Mouse (Mus musculus): Measurements from ENCODE around the gene Pacrg. TPM values are rescaled to one million over a fixed set of nuclear protein-coding genes. Genes with fewer than 3 reads are reported as not detected.

The Pacrg gene
- polyA plus RNA-seq, 1 experiment: 264 TPM

GRCm38 (mm10) chr17:10702781-10703180 is 137.3 kb downstream of the Pacrg start:
- H3K4me3 ChIP-seq (ENCODE audit: control insufficient read depth, low read depth, low read length): no peak overlapping the region
- H3K36me3 ChIP-seq (ENCODE audit: control insufficient read depth, insufficient read depth, low read length): no peaks in the 10 kb centered on the region
- peaks cover 2% of the 10 kb centered on the region; the same call in 1 of the 2 replicates for H3K4me1 ChIP-seq (ENCODE audit: control insufficient read depth, insufficient read depth, low read length)
- H3K27ac ChIP-seq (ENCODE audit: control insufficient read depth, insufficient read depth, low read depth, low read length): no peak overlapping the region
- H3K27me3 ChIP-seq (ENCODE audit: control insufficient read depth, insufficient read depth, low read length): no peaks in the 10 kb centered on the region
- TF ChIP-seq POLR2A (IDR thresholded peaks at IDR 0.05; ENCODE audit: control insufficient read depth, low read depth, low read length) (no peak), CTCF (IDR thresholded peaks at IDR 0.05; ENCODE audit: control insufficient read depth, insufficient read depth, insufficient replicate concordance, low read depth, low read length) (no peak)

- Histone ChIP-seq H3K27ac (ENCODE audit: control insufficient read depth, insufficient read depth, low read depth, low read length) (no peak overlapping the region), H3K27me3 (ENCODE audit: control insufficient read depth, insufficient read depth, low read length) (no peaks in the 10 kb centered on the region), H3K36me3 (ENCODE audit: control insufficient read depth, insufficient read depth, low read length) (no peaks in the 10 kb centered on the region), H3K4me1 (ENCODE audit: control insufficient read depth, insufficient read depth, low read length) (peaks cover 2% of the 10 kb centered on the region; the same call in 1 of the 2 replicates), H3K4me3 (ENCODE audit: control insufficient read depth, low read depth, low read length) (no peak overlapping the region)
- TF ChIP-seq POLR2A (IDR thresholded peaks at IDR 0.05; ENCODE audit: control insufficient read depth, low read depth, low read length): no peak
- no peak for TF ChIP-seq CTCF (IDR thresholded peaks at IDR 0.05; ENCODE audit: control insufficient read depth, insufficient read depth, insufficient replicate concordance, low read depth, low read length)
Measured at GRCm38 (mm10) chr17:10698041-10698440, 142.1 kb downstream of the Pacrg start.

- Histone ChIP-seq H3K36me3 (ENCODE audit: control insufficient read depth, insufficient read depth, low read length) (no peaks in the 10 kb centered on the region), H3K4me3 (ENCODE audit: control insufficient read depth, low read depth, low read length) (no peak overlapping the region), H3K27ac (ENCODE audit: control insufficient read depth, insufficient read depth, low read depth, low read length) (no peak overlapping the region), H3K27me3 (ENCODE audit: control insufficient read depth, insufficient read depth, low read length) (no peaks in the 10 kb centered on the region), H3K4me1 (ENCODE audit: control insufficient read depth, insufficient read depth, low read length) (peaks cover 2% of the 10 kb centered on the region; the same call in 1 of the 2 replicates)
- no peak for TF ChIP-seq POLR2A (IDR thresholded peaks at IDR 0.05; ENCODE audit: control insufficient read depth, low read depth, low read length)
- TF ChIP-seq CTCF (IDR thresholded peaks at IDR 0.05; ENCODE audit: control insufficient read depth, insufficient read depth, insufficient replicate concordance, low read depth, low read length): no peak
Measured at GRCm38 (mm10) chr17:10695421-10695820, 144.7 kb downstream of the Pacrg start.

- Histone ChIP-seq H3K27me3 (ENCODE audit: control insufficient read depth, insufficient read depth, low read length) (no peaks in the 10 kb centered on the region), H3K36me3 (ENCODE audit: control insufficient read depth, insufficient read depth, low read length) (no peaks in the 10 kb centered on the region), H3K4me1 (ENCODE audit: control insufficient read depth, insufficient read depth, low read length) (no peaks in the 10 kb centered on the region), H3K4me3 (ENCODE audit: control insufficient read depth, low read depth, low read length) (no peak overlapping the region), H3K27ac (ENCODE audit: control insufficient read depth, insufficient read depth, low read depth, low read length) (no peak overlapping the region)
- TF ChIP-seq POLR2A (IDR thresholded peaks at IDR 0.05; ENCODE audit: control insufficient read depth, low read depth, low read length) (no peak), CTCF (IDR thresholded peaks at IDR 0.05; ENCODE audit: control insufficient read depth, insufficient read depth, insufficient replicate concordance, low read depth, low read length) (no peak)
Measured at GRCm38 (mm10) chr17:10677098-10677497, 163.0 kb downstream of the Pacrg start.

- Histone ChIP-seq H3K27ac (ENCODE audit: control insufficient read depth, insufficient read depth, low read depth, low read length) (no peak overlapping the region), H3K4me3 (ENCODE audit: control insufficient read depth, low read depth, low read length) (no peak overlapping the region), H3K4me1 (ENCODE audit: control insufficient read depth, insufficient read depth, low read length) (no peaks in the 10 kb centered on the region), H3K36me3 (ENCODE audit: control insufficient read depth, insufficient read depth, low read length) (no peaks in the 10 kb centered on the region), H3K27me3 (ENCODE audit: control insufficient read depth, insufficient read depth, low read length) (no peaks in the 10 kb centered on the region)
- TF ChIP-seq CTCF (IDR thresholded peaks at IDR 0.05; ENCODE audit: control insufficient read depth, insufficient read depth, insufficient replicate concordance, low read depth, low read length): no peak
- no peak for TF ChIP-seq POLR2A (IDR thresholded peaks at IDR 0.05; ENCODE audit: control insufficient read depth, low read depth, low read length)
Measured at GRCm38 (mm10) chr17:10675536-10675935, 164.6 kb downstream of the Pacrg start.

- H3K4me1 ChIP-seq (ENCODE audit: control insufficient read depth, insufficient read depth, low read length): no peaks in the 10 kb centered on the region
- H3K27me3 ChIP-seq (ENCODE audit: control insufficient read depth, insufficient read depth, low read length): no peaks in the 10 kb centered on the region
- H3K36me3 ChIP-seq (ENCODE audit: control insufficient read depth, insufficient read depth, low read length): no peaks in the 10 kb centered on the region
- no peak overlapping the region for H3K27ac ChIP-seq (ENCODE audit: control insufficient read depth, insufficient read depth, low read depth, low read length)
- TF ChIP-seq CTCF (IDR thresholded peaks at IDR 0.05; ENCODE audit: control insufficient read depth, insufficient read depth, insufficient replicate concordance, low read depth, low read length): no peak
- TF ChIP-seq POLR2A (IDR thresholded peaks at IDR 0.05; ENCODE audit: control insufficient read depth, low read depth, low read length): no peak
- H3K4me3 ChIP-seq (ENCODE audit: control insufficient read depth, low read depth, low read length): no peak overlapping the region
Measured at GRCm38 (mm10) chr17:10675048-10675447, 165.1 kb downstream of the Pacrg start.

- H3K36me3 ChIP-seq (ENCODE audit: control insufficient read depth, insufficient read depth, low read length): no peaks in the 10 kb centered on the region
Measured at GRCm38 (mm10) chr17:10661294-10661693, 178.8 kb downstream of the Pacrg start.

GRCm38 (mm10) chr17:10643604-10644003 is 196.5 kb downstream of the Pacrg start:
- no peak overlapping the region for H3K4me3 ChIP-seq (ENCODE audit: control insufficient read depth, low read depth, low read length)
- H3K27me3 ChIP-seq (ENCODE audit: control insufficient read depth, insufficient read depth, low read length): no peaks in the 10 kb centered on the region
- no peak for TF ChIP-seq POLR2A (IDR thresholded peaks at IDR 0.05; ENCODE audit: control insufficient read depth, low read depth, low read length)
- no peak for TF ChIP-seq CTCF (IDR thresholded peaks at IDR 0.05; ENCODE audit: control insufficient read depth, insufficient read depth, insufficient replicate concordance, low read depth, low read length)
- H3K27ac ChIP-seq (ENCODE audit: control insufficient read depth, insufficient read depth, low read depth, low read length): no peak overlapping the region
- no peaks in the 10 kb centered on the region for H3K36me3 ChIP-seq (ENCODE audit: control insufficient read depth, insufficient read depth, low read length)
- H3K4me1 ChIP-seq (ENCODE audit: control insufficient read depth, insufficient read depth, low read length): no peaks in the 10 kb centered on the region

More at GRCm38 (mm10) chr17:10661294-10661693, 178.8 kb downstream of the Pacrg start:
- Histone ChIP-seq H3K4me3 (ENCODE audit: control insufficient read depth, low read depth, low read length) (no peak overlapping the region), H3K27ac (ENCODE audit: control insufficient read depth, insufficient read depth, low read depth, low read length) (no peak overlapping the region), H3K27me3 (ENCODE audit: control insufficient read depth, insufficient read depth, low read length) (no peaks in the 10 kb centered on the region), H3K4me1 (ENCODE audit: control insufficient read depth, insufficient read depth, low read length) (no peaks in the 10 kb centered on the region)
- TF ChIP-seq CTCF (IDR thresholded peaks at IDR 0.05; ENCODE audit: control insufficient read depth, insufficient read depth, insufficient replicate concordance, low read depth, low read length) (no peak), POLR2A (IDR thresholded peaks at IDR 0.05; ENCODE audit: control insufficient read depth, low read depth, low read length) (no peak)
